Mouse (Mus musculus) hindbrain, embryonic 11.5 days (tissue): ENCODE data around the gene Ankrd36. TPM values are rescaled to one million over a fixed set of nuclear protein-coding genes. Genes with fewer than 3 reads are reported as not detected.
"Not testable (repeated sequence)": the region's sequence is repeated elsewhere in the genome, so short reads cannot be mapped to it uniquely, and the experiment has no call there.

Experiments
- ATAC-seq: fragments of 200-750 bp; cut with Nextera tagmentation; 2 replicates; pipeline ENCODE4 v1.8.0; 2017; ENCODE audit warnings: mild to moderate bottlenecking, moderate TSS enrichment, moderate library complexity; ENCODE audit not compliant: low FRiP score
- DNase-seq: peaks from one replicate; pipeline ENCODE4 v3.0.0-alpha.2; 2015; ENCODE audit warnings: low spot score
- H3K27ac ChIP-seq: fragments of 300-500 bp; sonication (generic); 2 replicates; pipeline ENCODE4 v1.5.1; 2014; ENCODE audit warnings: mild to moderate bottlenecking, low read depth, low read length
- H3K27me3 ChIP-seq: fragments of 300-500 bp; sonication (generic); 2 replicates; pipeline ENCODE4 v1.6.1; 2014; ENCODE audit warnings: mild to moderate bottlenecking, low read length, moderate library complexity, mixed read lengths; ENCODE audit not compliant: control insufficient read depth, insufficient read depth
- H3K36me3 ChIP-seq: fragments of 300-500 bp; sonication (generic); 2 replicates; pipeline ENCODE4 v1.6.1; 2014; ENCODE audit warnings: mild to moderate bottlenecking, low read length, moderate library complexity, mixed read lengths; ENCODE audit not compliant: control insufficient read depth, insufficient read depth
- H3K4me1 ChIP-seq: fragments of 300-500 bp; sonication (generic); replicated peaks from 2 replicates; pipeline ENCODE4 v1.6.1; 2014; ENCODE audit warnings: low read length, mixed read lengths; ENCODE audit not compliant: control insufficient read depth, insufficient read depth
- H3K4me2 ChIP-seq: fragments of 300-500 bp; sonication (generic); replicated peaks from 2 replicates; pipeline ENCODE4 v1.6.1; 2014; ENCODE audit warnings: mild to moderate bottlenecking, low read depth, low read length
- H3K4me3 ChIP-seq: fragments of 300-500 bp; sonication (generic); 2 replicates; pipeline ENCODE4 v1.5.1; 2014; ENCODE audit warnings: low read depth, low read length
- H3K9ac ChIP-seq: fragments of 300-500 bp; sonication (generic); 2 replicates; pipeline ENCODE4 v1.6.1; 2014; ENCODE audit warnings: low read depth, low read length
- H3K9me3 ChIP-seq: fragments of 300-500 bp; sonication (generic); 2 replicates; pipeline ENCODE4 v1.6.1; 2016; ENCODE audit warnings: low read length; ENCODE audit not compliant: control insufficient read depth
- WGBS: fragments of 180-500 bp; shearing (Covaris S2); extraction: QIAGEN DNeasy Blood & Tissue Kit; methylation state at CpG from one replicate; pipeline ENCODE4 v1.1.7; 2014; 5-methylcytosine and 5-hydroxymethylcytosine counted together
- polyA plus RNA-seq: library from polyadenylated mRNA; unstranded; fragments of >200 nt; fragmentation: Nextera tagmentation; extraction: Ambion mirVana; gene quantifications from 2 replicates; pipeline ENCODE4 v1.2.1, GENCODE M21; 2014

Gene Ankrd36
- polyA plus RNA-seq, 1 experiment from 2014 or later = not detected

- H3K9me3 ChIP-seq = no peaks in the 10 kb centered on the region
- DNase-seq = no peak
- H3K27ac ChIP-seq = no peak overlapping the region
- no peaks in the 10 kb centered on the region for H3K36me3 ChIP-seq
- ATAC-seq = no peak
- WGBS = 90% methylated on average over 4 of the region's 4 CpGs
- no peaks in the 10 kb centered on the region for H3K27me3 ChIP-seq
- H3K9ac ChIP-seq = no peak overlapping the region
- no peaks in the 10 kb centered on the region for H3K4me1 ChIP-seq
- H3K4me2 ChIP-seq = no peak overlapping the region
- no peak overlapping the region for H3K4me3 ChIP-seq
Observed at GRCm38 (mm10) chr11:5595381-5595791, 25.9 kb downstream of the Ankrd36 start.

GRCm38 (mm10) chr11:5595792-5596191 lies 26.3 kb downstream of the Ankrd36 start:
- Histone ChIP-seq H3K4me1 (no peaks in the 10 kb centered on the region), H3K4me2 (no peak overlapping the region), H3K27me3 (no peaks in the 10 kb centered on the region), H3K4me3 (no peak overlapping the region), H3K9me3 (no peaks in the 10 kb centered on the region), H3K27ac (no peak overlapping the region), H3K9ac (no peak overlapping the region), H3K36me3 (no peaks in the 10 kb centered on the region)
- DNase-seq = no peak
- ATAC-seq = no peak
- WGBS = 87% methylated on average over 5 of the region's 5 CpGs

- no peak overlapping the region for H3K4me3 ChIP-seq
- H3K27me3 ChIP-seq = no peaks in the 10 kb centered on the region
- no peak overlapping the region for H3K9ac ChIP-seq
- H3K4me1 ChIP-seq = no peaks in the 10 kb centered on the region
- 85% methylated on average over 6 of the region's 6 CpGs for WGBS
- H3K9me3 ChIP-seq = no peaks in the 10 kb centered on the region
- H3K4me2 ChIP-seq = no peak overlapping the region
- DNase-seq (no peak), ATAC-seq (no peak)
- no peak overlapping the region for H3K27ac ChIP-seq
- no peaks in the 10 kb centered on the region for H3K36me3 ChIP-seq
Observed at GRCm38 (mm10) chr11:5596756-5597155, 27.3 kb downstream of the Ankrd36 start.

GRCm38 (mm10) chr11:5605421-5605820 lies 35.9 kb downstream of the Ankrd36 start:
- DNase-seq (no peak), ATAC-seq (no peak)
- WGBS = 84% methylated on average over 3 of the region's 3 CpGs
- Histone ChIP-seq H3K27me3 (no peaks in the 10 kb centered on the region), H3K4me1 (no peaks in the 10 kb centered on the region), H3K36me3 (no peaks in the 10 kb centered on the region), H3K9me3 (no peaks in the 10 kb centered on the region), H3K4me2 (no peak overlapping the region), H3K4me3 (no peak overlapping the region), H3K27ac (no peak overlapping the region), H3K9ac (no peak overlapping the region)

GRCm38 (mm10) chr11:5611918-5612317 lies 42.4 kb downstream of the Ankrd36 start:
- ATAC-seq, H3K27ac ChIP-seq, H3K27me3 ChIP-seq, H3K4me1 ChIP-seq, H3K9me3 ChIP-seq, DNase-seq, H3K4me2 ChIP-seq, H3K4me3 ChIP-seq, H3K36me3 ChIP-seq, H3K9ac ChIP-seq: not testable (repeated sequence)
- 57% methylated on average over 1 of the region's 1 CpGs for WGBS

- H3K36me3 ChIP-seq = no peaks in the 10 kb centered on the region
- H3K9me3 ChIP-seq = no peaks in the 10 kb centered on the region
- no peak overlapping the region for H3K4me3 ChIP-seq
- ATAC-seq (no peak), DNase-seq (no peak)
- H3K27me3 ChIP-seq = no peaks in the 10 kb centered on the region
- 84% methylated on average over 3 of the region's 3 CpGs for WGBS
- H3K4me1 ChIP-seq = no peaks in the 10 kb centered on the region
- H3K9ac ChIP-seq = no peak overlapping the region
- H3K27ac ChIP-seq = no peak overlapping the region
- H3K4me2 ChIP-seq = no peak overlapping the region
Observed at GRCm38 (mm10) chr11:5614453-5614852, 45.0 kb downstream of the Ankrd36 start.

GRCm38 (mm10) chr11:5625101-5625500 lies 55.6 kb downstream of the Ankrd36 start:
- DNase-seq = no peak

GRCm38 (mm10) chr11:5629033-5629432 lies 59.5 kb downstream of the Ankrd36 start:
- no peaks in the 10 kb centered on the region for H3K27me3 ChIP-seq
- no peak overlapping the region for H3K4me3 ChIP-seq
- H3K9ac ChIP-seq = no peak overlapping the region
- H3K36me3 ChIP-seq = no peaks in the 10 kb centered on the region
- no peaks in the 10 kb centered on the region for H3K4me1 ChIP-seq
- no peaks in the 10 kb centered on the region for H3K9me3 ChIP-seq
- ATAC-seq (no peak), DNase-seq (peak; percentile 87)
- no peak overlapping the region for H3K4me2 ChIP-seq
- no peak overlapping the region for H3K27ac ChIP-seq
- WGBS = 25% methylated on average over 15 of the region's 15 CpGs

More at GRCm38 (mm10) chr11:5625101-5625500, 55.6 kb downstream of the Ankrd36 start:
- Histone ChIP-seq H3K27me3 (no peaks in the 10 kb centered on the region), H3K27ac (no peak overlapping the region), H3K9me3 (no peaks in the 10 kb centered on the region), H3K4me3 (no peak overlapping the region), H3K36me3 (no peaks in the 10 kb centered on the region), H3K4me2 (no peak overlapping the region), H3K9ac (no peak overlapping the region), H3K4me1 (no peaks in the 10 kb centered on the region)
- no peak for ATAC-seq
- WGBS = 88% methylated on average over 4 of the region's 4 CpGs

- no peak overlapping the region for H3K4me3 ChIP-seq
- H3K9me3 ChIP-seq = no peaks in the 10 kb centered on the region
- no peaks in the 10 kb centered on the region for H3K4me1 ChIP-seq
- WGBS = 84% methylated on average over 5 of the region's 5 CpGs
- no peak for ATAC-seq
- DNase-seq = no peak
- no peak overlapping the region for H3K9ac ChIP-seq
- H3K4me2 ChIP-seq = no peak overlapping the region
- no peaks in the 10 kb centered on the region for H3K27me3 ChIP-seq
- H3K36me3 ChIP-seq = no peaks in the 10 kb centered on the region
- no peak overlapping the region for H3K27ac ChIP-seq
Observed at GRCm38 (mm10) chr11:5643085-5643484, 73.6 kb downstream of the Ankrd36 start.
